Mouse (Mus musculus) lung, postnatal 0 days (tissue): ENCODE measurements at regions not wholly inside any gene's neighbourhood (a gene's known extent, or its start where the extent isn't known, plus 50 kb on each side); places are given as distances from the start of the nearest gene placed in this dataset.

Experiments used
- CTCF ChIP-seq: IDR thresholded peaks from 2 replicates; pipeline ENCODE4 v1.5.1; 2016; ENCODE audit warnings: antibody characterized with exemption, mild to moderate bottlenecking
- EP300 ChIP-seq: IDR thresholded peaks from 2 replicates; pipeline ENCODE4 v1.6.1; 2016; ENCODE audit warnings: antibody characterized with exemption, mild to moderate bottlenecking, control low read depth

DNA sequence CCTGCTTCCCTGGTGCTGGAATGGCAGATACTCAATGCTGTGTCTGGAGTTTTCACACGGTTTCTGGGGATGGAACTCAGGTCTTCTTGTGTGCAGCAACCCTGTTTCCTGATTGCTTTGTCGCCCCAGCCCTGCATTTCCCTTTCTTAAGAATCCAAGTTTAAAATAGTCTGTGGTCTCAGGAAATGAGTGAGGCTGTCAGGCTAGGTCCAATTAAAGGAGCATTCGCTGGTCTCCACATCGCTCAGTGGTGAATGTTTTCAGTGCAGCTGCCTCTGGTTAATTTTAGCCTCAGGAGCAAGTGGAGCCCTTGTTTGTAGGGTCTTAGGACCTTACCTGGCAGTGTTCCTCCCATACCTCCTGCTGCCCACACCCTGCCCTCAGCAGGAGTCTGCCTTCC, 103.4 kb upstream of the Eef2kmt start:
- TF ChIP-seq CTCF (no peak), EP300 (no peak)
